In genomic region chr13:36210965-36211364, GRCm38 (mm10) we compare ENCODE assay signal across 14 mouse cellular contexts.
"Had no signal": no experiment of that assay in that cellular context is flagged by ENCODE, and none has a peak within 500 bp of the region (broad histone marks: within the 10 kb centered on the region; RNA-seq: fewer than 3 reads in every experiment).

No protein-coding gene starts in this region.

- H3K4me3 ChIP-seq: kidney, embryonic 15.5 days; limb, embryonic 15.5 days; liver, embryonic 12.5 days; megakaryocyte, embryonic 14.5 days; midbrain, embryonic 15.5 days; neural tube, embryonic 13.5 days had no signal

- H3K27ac ChIP-seq: kidney, embryonic 15.5 days; limb, embryonic 15.5 days; liver, embryonic 12.5 days; macrophage; midbrain, embryonic 15.5 days; neural tube, embryonic 13.5 days had no signal

- ATAC-seq: liver, embryonic 12.5 days; midbrain, embryonic 15.5 days had no signal

- DNase-seq: kidney, adult 2 months; kidney, postnatal 14 days; lung, embryonic 14.5 days; lung, postnatal 10 days; right cerebral cortex, postnatal 14 days; thymus, adult 18-20 months; thymus, postnatal 25 days had no signal
